ENCODE assay signal across 8 mouse cellular contexts in genomic region chr10:67061367-67061801, GRCm38 (mm10). TPM values are rescaled to one million over a fixed set of nuclear protein-coding genes. Genes with fewer than 3 reads are reported as not detected.
DNase-seq lines count a peak whose midpoint lies in the region; ATAC-seq and TF ChIP-seq lines count a peak whose summit lies in the region.

No protein-coding gene starts in this region.

- no peak overlapping the region; the same call in 1 of the 2 replicates for H3K27ac ChIP-seq in ES-E14 (ENCODE audit: insufficient read depth, low read depth, low read length, poor library complexity, severe bottlenecking)
- peak overlapping the region; percentile 56 for H3K27ac ChIP-seq in forebrain, embryonic 16.5 days (ENCODE audit: low read length)
- H3K27ac ChIP-seq in limb, embryonic 12.5 days = peak overlapping the region; percentile 72
- peak overlapping the region; percentile 62 for H3K27ac ChIP-seq in neural tube, embryonic 15.5 days (replicated peaks)

- peak overlapping the region; percentile 20; the same call in 1 of the 2 replicates for H3K9ac ChIP-seq in ES-E14 (ENCODE audit: insufficient read depth, low read depth, low read length, poor library complexity, severe bottlenecking)
- H3K9ac ChIP-seq in forebrain, embryonic 16.5 days (replicated peaks; ENCODE audit: low read depth, low read length) = no peak overlapping the region
- no peak overlapping the region for H3K9ac ChIP-seq in limb, embryonic 12.5 days (replicated peaks)
- no peak overlapping the region for H3K9ac ChIP-seq in neural tube, embryonic 15.5 days (replicated peaks)

- H3K4me1 ChIP-seq in ES-E14 (ENCODE audit: control insufficient read depth in 2 of 2, insufficient read depth in 2 of 2, low read length in 2 of 2, poor library complexity in 1 of 2) = peaks cover 3 to 5% of the 10 kb centered on the region in 2 experiments; a peak in 1 of 4 replicates
- H3K4me1 ChIP-seq in forebrain, embryonic 16.5 days (replicated peaks; ENCODE audit: control insufficient read depth, insufficient read depth, low read length) = peaks cover 39% of the 10 kb centered on the region
- H3K4me1 ChIP-seq in limb, embryonic 12.5 days (replicated peaks) = peaks cover 51% of the 10 kb centered on the region
- H3K4me1 ChIP-seq in neural tube, embryonic 15.5 days = peaks cover 45% of the 10 kb centered on the region

- peak overlapping the region; percentile 3 to 43; a peak in 3 of 4 replicates for H3K4me3 ChIP-seq in ES-E14 (ENCODE audit: insufficient read depth in 1 of 2, low read depth in 1 of 2, low read length in 2 of 2, poor library complexity in 1 of 2, severe bottlenecking in 1 of 2)
- no peak overlapping the region for H3K4me3 ChIP-seq in forebrain, embryonic 16.5 days (replicated peaks; ENCODE audit: low read length)
- no peak overlapping the region for H3K4me3 ChIP-seq in limb, embryonic 12.5 days (replicated peaks)
- H3K4me3 ChIP-seq in neural tube, embryonic 15.5 days (replicated peaks) = no peak overlapping the region

- H3K4me2 ChIP-seq in forebrain, embryonic 16.5 days (ENCODE audit: low read length) = peak overlapping the region; percentile 5; the same call in 1 of the 2 replicates
- peak overlapping the region; percentile 21; the same call in 1 of the 2 replicates for H3K4me2 ChIP-seq in limb, embryonic 12.5 days
- 0 out of 2 replicates have a peak overlapping the region, but pooled peaks have one; percentile 13 for H3K4me2 ChIP-seq in neural tube, embryonic 15.5 days

- in situ Hi-C loops in ES-E14 (cut with MboI; ENCODE audit: low sequenced_read_pairs in 2 of 2, unreplicated experiment in 2 of 2) = no loop called here

- no peaks in the 10 kb centered on the region for H3K9me3 ChIP-seq in ES-E14 (ENCODE audit: control insufficient read depth, insufficient read depth, low read depth, low read length)
- no peaks in the 10 kb centered on the region for H3K9me3 ChIP-seq in forebrain, embryonic 16.5 days (ENCODE audit: control insufficient read depth, low read length)
- no peaks in the 10 kb centered on the region for H3K9me3 ChIP-seq in limb, embryonic 12.5 days
- H3K9me3 ChIP-seq in neural tube, embryonic 15.5 days (replicated peaks) = no peaks in the 10 kb centered on the region

- H3K36me3 ChIP-seq in ES-E14 (ENCODE audit: control insufficient read depth, insufficient read depth, low read length, poor library complexity, severe bottlenecking) = no peaks in the 10 kb centered on the region
- no peaks in the 10 kb centered on the region for H3K36me3 ChIP-seq in forebrain, embryonic 16.5 days (ENCODE audit: control insufficient read depth, insufficient read depth)
- H3K36me3 ChIP-seq in limb, embryonic 12.5 days = no peaks in the 10 kb centered on the region
- no peaks in the 10 kb centered on the region for H3K36me3 ChIP-seq in neural tube, embryonic 15.5 days

- H3K27me3 ChIP-seq in forebrain, embryonic 16.5 days (replicated peaks; ENCODE audit: control insufficient read depth, insufficient read depth, low read length) = no peaks in the 10 kb centered on the region
- H3K27me3 ChIP-seq in limb, embryonic 12.5 days = no peaks in the 10 kb centered on the region
- no peaks in the 10 kb centered on the region for H3K27me3 ChIP-seq in neural tube, embryonic 15.5 days (replicated peaks)

- intact Hi-C loops in left cerebral cortex, postnatal 25 days (cut with DNase I) = no loop called here

- no peak for ATAC-seq in forebrain, embryonic 16.5 days
- no peak for ATAC-seq in limb, embryonic 12.5 days (ENCODE audit: insufficient number of reproducible peaks, insufficient read depth, low FRiP score, low TSS enrichment, low read depth)
- no peak for ATAC-seq in neural tube, embryonic 15.5 days (ENCODE audit: low FRiP score)

- WGBS in forebrain, embryonic 16.5 days = 9% methylated on average over 10 of the region's 10 CpGs
- WGBS in limb, embryonic 12.5 days = 68% methylated on average over 10 of the region's 10 CpGs
- WGBS in neural tube, embryonic 15.5 days = 27% methylated on average over 10 of the region's 10 CpGs

- DNase-seq in cerebellum, postnatal 25 days = peak; percentile 52 to 61
- DNase-seq in cerebellum, adult 9-10 months = no peak
- DNase-seq in ES-E14 (ENCODE audit: low read depth, low spot score) = peak; percentile 64
- no peak for DNase-seq in gastrocnemius, postnatal 25 days
- DNase-seq in left cerebral cortex, postnatal 25 days (ENCODE audit: low spot score in 2 of 2) = no peak

TF ChIP-seq in ES-E14, 5 proteins besides CTCF, POLR2A, EP300 and RAD21:
- TF ChIP-seq HCFC1 (IDR thresholded peaks at IDR 0.05; ENCODE audit: borderline replicate concordance, insufficient read depth, low read length) (no peak), CHD2 (IDR thresholded peaks at IDR 0.05; ENCODE audit: low read depth, low read length) (no peak), ZNF384 (IDR thresholded peaks at IDR 0.05; ENCODE audit: low read depth, low read length) (no peak), MAFK (IDR thresholded peaks at IDR 0.05; ENCODE audit: insufficient read depth, low read depth, low read length) (no peak), ZC3H11A (IDR thresholded peaks at IDR 0.05; ENCODE audit: borderline replicate concordance, low read depth, low read length) (no peak)

RNA-seq across cellular contexts. Expression of gene Jmjd1c, which starts 34.5 kb away (rescaled TPM):
- 93.0 and 124 TPM in 2 replicates for total RNA-seq in ES-E14 (2012; rRNA removed)
- 51.8 and 55.2 TPM in 2 replicates for polyA plus RNA-seq in forebrain, embryonic 16.5 days (2015; fragmentation: Nextera tagmentation; extraction: Ambion mirVana)
- polyA plus RNA-seq in limb, embryonic 12.5 days (2016; fragmentation: Nextera tagmentation; extraction: Ambion mirVana) = 43.8 and 47.5 TPM in 2 replicates
- polyA plus RNA-seq in neural tube, embryonic 15.5 days (2015; fragmentation: Nextera tagmentation; extraction: Ambion mirVana) = 43.8 and 50.7 TPM in 2 replicates
- 10 to 100 TPM; 18.1 to 23.6 TPM for total RNA-seq in gastrocnemius, postnatal 25 days (2021)
- total RNA-seq in left cerebral cortex, postnatal 25 days (2021) = 10 to 100 TPM; 77.1 to 87.7 TPM

RNA-seq across cellular contexts. Expression of gene Reep3, which starts 35.4 kb away (rescaled TPM):
- total RNA-seq in ES-E14 (2012; rRNA removed) = 18.1 and 18.2 TPM in 2 replicates
- 34.9 and 39.3 TPM in 2 replicates for polyA plus RNA-seq in forebrain, embryonic 16.5 days (2015; fragmentation: Nextera tagmentation; extraction: Ambion mirVana)
- polyA plus RNA-seq in limb, embryonic 12.5 days (2016; fragmentation: Nextera tagmentation; extraction: Ambion mirVana) = 31.4 and 33.3 TPM in 2 replicates
- 34.5 and 35.9 TPM in 2 replicates for polyA plus RNA-seq in neural tube, embryonic 15.5 days (2015; fragmentation: Nextera tagmentation; extraction: Ambion mirVana)
- 10 to 100 TPM; 10.3 to 12.6 TPM for total RNA-seq in gastrocnemius, postnatal 25 days (2021)
- total RNA-seq in left cerebral cortex, postnatal 25 days (2021) = 10 to 100 TPM; 18.9 to 21.3 TPM

Comparison
In these comparisons a context has a peak if more than half of its experiments do, and no peak if none do; other contexts are left out.
1. DNase-seq: peak in cerebellum, postnatal 25 days (2 of 2) and ES-E14 (single experiment); none in cerebellum, adult 9-10 months (single experiment), gastrocnemius, postnatal 25 days (single experiment) and left cerebral cortex, postnatal 25 days (0 of 2).
2. H3K4me3 ChIP-seq: peak in ES-E14 (2 of 2); none in forebrain, embryonic 16.5 days (single experiment), limb, embryonic 12.5 days (single experiment) and neural tube, embryonic 15.5 days (single experiment).
3. Peak in every context shown above with its lines, with median percentiles within 50 percentile points of each other: H3K4me2 ChIP-seq.